Mouse (Mus musculus): ENCODE measurements around the gene Gm9945. TPM values are rescaled to one million over a fixed set of nuclear protein-coding genes. Genes with fewer than 3 reads are reported as not detected.

The Gm9945 gene
- total RNA-seq, 1 experiment from 2014 or later: not detected

GRCm38 (mm10) chr11:53518759-53519158 is 38.8 kb downstream of the Gm9945 start:
- ATAC-seq (ENCODE audit: extremely low read depth, insufficient number of reproducible peaks, low FRiP score, poor library complexity, severe bottlenecking): no peak

GRCm38 (mm10) chr11:53519207-53520121 is 39.5 kb downstream of the Gm9945 start, which contains the start of gene Sept8:
Gene Sept8 (plus strand): TSS chr11:53519257.
- ATAC-seq (ENCODE audit: extremely low read depth, insufficient number of reproducible peaks, low FRiP score, poor library complexity, severe bottlenecking): 0 out of 2 replicates have a peak, but pooled peaks have one; percentile 7

- ATAC-seq (ENCODE audit: extremely low read depth, insufficient number of reproducible peaks, low FRiP score, poor library complexity, severe bottlenecking): no peak
Observed at GRCm38 (mm10) chr11:53520122-53520978, 40.4 kb downstream of the Gm9945 start.

- no peak for ATAC-seq (ENCODE audit: extremely low read depth, insufficient number of reproducible peaks, low FRiP score, poor library complexity, severe bottlenecking)
Observed at GRCm38 (mm10) chr11:53521120-53521820, 41.3 kb downstream of the Gm9945 start.

- ATAC-seq (ENCODE audit: extremely low read depth, insufficient number of reproducible peaks, low FRiP score, poor library complexity, severe bottlenecking): no peak
Observed at GRCm38 (mm10) chr11:53521821-53522131, 41.8 kb downstream of the Gm9945 start.

- ATAC-seq (ENCODE audit: extremely low read depth, insufficient number of reproducible peaks, low FRiP score, poor library complexity, severe bottlenecking): no peak
Observed at GRCm38 (mm10) chr11:53522362-53522761, 42.4 kb downstream of the Gm9945 start.

- ATAC-seq (ENCODE audit: extremely low read depth, insufficient number of reproducible peaks, low FRiP score, poor library complexity, severe bottlenecking): no peak
Observed at GRCm38 (mm10) chr11:53522930-53523329, 43.0 kb downstream of the Gm9945 start.

GRCm38 (mm10) chr11:53523545-53524405 is 43.8 kb downstream of the Gm9945 start:
- ATAC-seq (ENCODE audit: extremely low read depth, insufficient number of reproducible peaks, low FRiP score, poor library complexity, severe bottlenecking): no peak

GRCm38 (mm10) chr11:53524905-53525304 is 44.9 kb downstream of the Gm9945 start:
- ATAC-seq (ENCODE audit: extremely low read depth, insufficient number of reproducible peaks, low FRiP score, poor library complexity, severe bottlenecking): no peak

- ATAC-seq (ENCODE audit: extremely low read depth, insufficient number of reproducible peaks, low FRiP score, poor library complexity, severe bottlenecking): no peak
Observed at GRCm38 (mm10) chr11:53525461-53525860, 45.5 kb downstream of the Gm9945 start.

- no peak for ATAC-seq (ENCODE audit: extremely low read depth, insufficient number of reproducible peaks, low FRiP score, poor library complexity, severe bottlenecking)
Observed at GRCm38 (mm10) chr11:53528397-53529252, 48.7 kb downstream of the Gm9945 start.

- no peak for ATAC-seq (ENCODE audit: extremely low read depth, insufficient number of reproducible peaks, low FRiP score, poor library complexity, severe bottlenecking)
Observed at GRCm38 (mm10) chr11:53529253-53529557, 49.2 kb downstream of the Gm9945 start.

GRCm38 (mm10) chr11:53530001-53530400 is 50.0 kb downstream of the Gm9945 start:
- ATAC-seq (ENCODE audit: extremely low read depth, insufficient number of reproducible peaks, low FRiP score, poor library complexity, severe bottlenecking): no peak

Other genes starting within 250 kb of the Gm9945 start
- 190 and 223 TPM in 2 replicates for gene Hspa4, start 179.7 kb upstream of the Gm9945 start, total RNA-seq (2017)
- gene Zcchc10, start 155.5 kb upstream of the Gm9945 start, total RNA-seq (2017): 4.7 and 7.3 TPM in 2 replicates
- gene Aff4, start 129.3 kb upstream of the Gm9945 start, total RNA-seq (2017): 183 and 186 TPM in 2 replicates
- gene Leap2, start 57.0 kb upstream of the Gm9945 start, total RNA-seq (2017): not detected in 2 replicates
- 14.4 and 16.3 TPM in 2 replicates for gene Uqcrq, start 49.3 kb upstream of the Gm9945 start, total RNA-seq (2017)
- gene Gdf9, start 49.1 kb upstream of the Gm9945 start, total RNA-seq (2017): not detected in 2 replicates
- gene Gm10447, start 23.1 kb upstream of the Gm9945 start, total RNA-seq (2017): not detected in 2 replicates
- gene Shroom1, start 23.0 kb upstream of the Gm9945 start, total RNA-seq (2017): not detected in 2 replicates
- not detected in 2 replicates for gene Gm9837, start 9.7 kb upstream of the Gm9945 start, total RNA-seq (2017)
- not detected in 2 replicates for gene Sowaha, start 108 bp downstream of the Gm9945 start, total RNA-seq (2017)
- 0.47 and 0.86 TPM in 2 replicates for gene Sept8, start 39.1 kb downstream of the Gm9945 start, total RNA-seq (2017)
- gene Kif3a, start 87.2 kb downstream of the Gm9945 start, total RNA-seq (2017): 4.3 and 4.9 TPM in 2 replicates
- gene Il4, start 138.5 kb downstream of the Gm9945 start, total RNA-seq (2017): 1.9 TPM in 1 of 2 replicates, not detected in the other
- gene Il13, start 154.5 kb downstream of the Gm9945 start, total RNA-seq (2017): not detected in 2 replicates
- gene Rad50, start 227.2 kb downstream of the Gm9945 start, total RNA-seq (2017): 36.7 and 43.1 TPM in 2 replicates
- not detected in 2 replicates for gene Il5, start 240.6 kb downstream of the Gm9945 start, total RNA-seq (2017)